Comparison of ENCODE assay signal across 20 mouse cellular contexts in genomic region chr2:24441899-24442298, GRCm38 (mm10). TPM values are rescaled to one million over a fixed set of nuclear protein-coding genes. Genes with fewer than 3 reads are reported as not detected.
DNase-seq lines count a peak whose midpoint lies in the region; ATAC-seq and TF ChIP-seq lines count a peak whose summit lies in the region.
"Had no signal": no experiment of that assay in that cellular context is flagged by ENCODE, and none has a peak within 500 bp of the region (broad histone marks: within the 10 kb centered on the region; RNA-seq: fewer than 3 reads in every experiment).

No protein-coding gene starts in this region.

- no peak overlapping the region for H3K4me3 ChIP-seq in kidney, postnatal 0 days (replicated peaks; ENCODE audit: low read depth, low read length)
- H3K4me3 ChIP-seq in forebrain, embryonic 12.5 days (replicated peaks) = no peak overlapping the region
- H3K4me3 ChIP-seq in forebrain, embryonic 16.5 days (replicated peaks; ENCODE audit: low read length) = no peak overlapping the region
- H3K4me3 ChIP-seq: embryonic facial prominence, embryonic 12.5 days; heart, adult 2 months; heart, embryonic 12.5 days; hindbrain, embryonic 10.5 days; intestine, embryonic 15.5 days had no signal

- H3K4me1 ChIP-seq in kidney, postnatal 0 days (replicated peaks; ENCODE audit: insufficient read depth, low read length) = 0 out of 2 replicates have a peak, but pooled peaks cover 2% of the 10 kb centered on the region
- H3K4me1 ChIP-seq in forebrain, embryonic 12.5 days = no peaks in the 10 kb centered on the region; the same call in 1 of the 2 replicates
- H3K4me1 ChIP-seq in forebrain, embryonic 16.5 days (replicated peaks; ENCODE audit: control insufficient read depth, insufficient read depth, low read length) = no peaks in the 10 kb centered on the region
- H3K4me1 ChIP-seq: embryonic facial prominence, embryonic 12.5 days; heart, embryonic 12.5 days; hindbrain, embryonic 10.5 days; intestine, embryonic 15.5 days had no signal

- no peak for DNase-seq in kidney, postnatal 0 days (ENCODE audit: low spot score)
- DNase-seq in kidney, postnatal 10 days = no peak
- DNase-seq in R1 (ENCODE audit: low read depth, low spot score) = peak; percentile 70
- DNase-seq in cerebellum, postnatal 36 days = no peak
- no peak for DNase-seq in lung, adult 18-20 months
- DNase-seq: adrenal gland, postnatal 14 days; cerebellum, adult 18-20 months; cerebellum, adult 9-11 months; gastrocnemius, postnatal 10 days; heart, adult 2 months; kidney, adult 18-20 months had no signal

- 0 out of 2 replicates have a peak overlapping the region, but pooled peaks have one; percentile 8 for H3K27ac ChIP-seq in kidney, postnatal 0 days
- no peak overlapping the region for H3K27ac ChIP-seq in forebrain, embryonic 12.5 days
- H3K27ac ChIP-seq in forebrain, embryonic 16.5 days (ENCODE audit: low read length) = no peak overlapping the region
- H3K27ac ChIP-seq: embryonic facial prominence, embryonic 12.5 days; heart, adult 2 months; hindbrain, embryonic 10.5 days; hindbrain, embryonic 14.5 days; intestine, embryonic 15.5 days had no signal

- no peak for ATAC-seq in kidney, postnatal 0 days (replicated peaks; ENCODE audit: low FRiP score, low read depth)
- ATAC-seq in forebrain, embryonic 12.5 days (ENCODE audit: low FRiP score) = peak; percentile 53; the same call in 1 of the 2 replicates
- peak; percentile 72 for ATAC-seq in forebrain, embryonic 16.5 days
- ATAC-seq: intestine, embryonic 15.5 days had no signal

- no peaks in the 10 kb centered on the region for H3K9me3 ChIP-seq in kidney, postnatal 0 days (replicated peaks; ENCODE audit: low read length)
- no peaks in the 10 kb centered on the region for H3K9me3 ChIP-seq in forebrain, embryonic 12.5 days
- no peaks in the 10 kb centered on the region for H3K9me3 ChIP-seq in forebrain, embryonic 16.5 days (ENCODE audit: control insufficient read depth, low read length)
- H3K9me3 ChIP-seq: embryonic facial prominence, embryonic 12.5 days; G1E; heart, embryonic 12.5 days; hindbrain, embryonic 10.5 days; intestine, embryonic 15.5 days had no signal

- no peak overlapping the region for H3K9ac ChIP-seq in kidney, postnatal 0 days (ENCODE audit: low read depth, low read length)
- no peak overlapping the region for H3K9ac ChIP-seq in forebrain, embryonic 12.5 days
- H3K9ac ChIP-seq in forebrain, embryonic 16.5 days (replicated peaks; ENCODE audit: low read depth, low read length) = no peak overlapping the region
- H3K9ac ChIP-seq: embryonic facial prominence, embryonic 12.5 days; heart, embryonic 12.5 days; hindbrain, embryonic 14.5 days; intestine, embryonic 15.5 days had no signal

- H3K27me3 ChIP-seq in kidney, postnatal 0 days (ENCODE audit: insufficient read depth, low read length) = no peaks in the 10 kb centered on the region
- H3K27me3 ChIP-seq in forebrain, embryonic 12.5 days = peaks cover 86% of the 10 kb centered on the region
- H3K27me3 ChIP-seq in forebrain, embryonic 16.5 days (replicated peaks; ENCODE audit: control insufficient read depth, insufficient read depth, low read length) = peaks cover 13% of the 10 kb centered on the region
- H3K27me3 ChIP-seq: embryonic facial prominence, embryonic 12.5 days; intestine, embryonic 15.5 days had no signal

- no peak for TF ChIP-seq CTCF in kidney, postnatal 0 days (IDR thresholded peaks at IDR 0.05; ENCODE audit: low read depth)

- H3K4me2 ChIP-seq in kidney, postnatal 0 days (ENCODE audit: low read length) = no peak overlapping the region
- no peak overlapping the region for H3K4me2 ChIP-seq in forebrain, embryonic 12.5 days
- no peak overlapping the region for H3K4me2 ChIP-seq in forebrain, embryonic 16.5 days (ENCODE audit: low read length)
- H3K4me2 ChIP-seq: embryonic facial prominence, embryonic 12.5 days; heart, embryonic 12.5 days; hindbrain, embryonic 14.5 days; intestine, embryonic 15.5 days had no signal

- peaks cover 40% of the 10 kb centered on the region for H3K36me3 ChIP-seq in kidney, postnatal 0 days (ENCODE audit: insufficient read depth, low read length)
- no peaks in the 10 kb centered on the region for H3K36me3 ChIP-seq in forebrain, embryonic 12.5 days (replicated peaks)
- H3K36me3 ChIP-seq in forebrain, embryonic 16.5 days (ENCODE audit: control insufficient read depth, insufficient read depth) = no peaks in the 10 kb centered on the region
- H3K36me3 ChIP-seq: embryonic facial prominence, embryonic 12.5 days; G1E; heart, embryonic 12.5 days; intestine, embryonic 15.5 days had no signal

RNA-seq across cellular contexts. Expression of gene Pax8, which starts 33.5 kb away (rescaled TPM):
- 116 and 120 TPM in 2 replicates for polyA plus RNA-seq in kidney, postnatal 0 days (2015; fragmentation: Nextera tagmentation; extraction: Ambion mirVana)
- polyA plus RNA-seq in forebrain, embryonic 12.5 days (2016; fragmentation: Nextera tagmentation; extraction: Ambion mirVana) = 0.20 and 0.24 TPM in 2 replicates
- 0.57 and 0.82 TPM in 2 replicates for polyA plus RNA-seq in forebrain, embryonic 16.5 days (2015; fragmentation: Nextera tagmentation; extraction: Ambion mirVana)
- polyA plus RNA-seq: G1E; heart, adult 2 months; heart, embryonic 12.5 days; heart, embryonic 16.5 days had no signal

Comparison
In these comparisons a context has a peak if more than half of its experiments do, and no peak if none do; other contexts are left out.
1. RNA of gene Pax8, which starts 33.5 kb away (polyA plus RNA-seq): 116 to 120 TPM in kidney, postnatal 0 days; 0.57 to 0.82 TPM in forebrain, embryonic 16.5 days and 0.20 to 0.24 TPM in forebrain, embryonic 12.5 days; every median in the first group is over 10 times any median in the second.